Mouse (Mus musculus) 3134 (cell line): ENCODE measurements around the gene Lsm10.
"Not testable (repeated sequence)": the region's sequence is repeated elsewhere in the genome, so short reads cannot be mapped to it uniquely, and the experiment has no call there.

Source experiments
- DNase-seq: peaks from one replicate; pipeline ENCODE4 v3.0.0-alpha.2; 2011; ENCODE audit warnings: low spot score; ENCODE audit not compliant: insufficient read length; ENCODE audit errors: extremely low read depth

Lsm10 gene

DNA sequence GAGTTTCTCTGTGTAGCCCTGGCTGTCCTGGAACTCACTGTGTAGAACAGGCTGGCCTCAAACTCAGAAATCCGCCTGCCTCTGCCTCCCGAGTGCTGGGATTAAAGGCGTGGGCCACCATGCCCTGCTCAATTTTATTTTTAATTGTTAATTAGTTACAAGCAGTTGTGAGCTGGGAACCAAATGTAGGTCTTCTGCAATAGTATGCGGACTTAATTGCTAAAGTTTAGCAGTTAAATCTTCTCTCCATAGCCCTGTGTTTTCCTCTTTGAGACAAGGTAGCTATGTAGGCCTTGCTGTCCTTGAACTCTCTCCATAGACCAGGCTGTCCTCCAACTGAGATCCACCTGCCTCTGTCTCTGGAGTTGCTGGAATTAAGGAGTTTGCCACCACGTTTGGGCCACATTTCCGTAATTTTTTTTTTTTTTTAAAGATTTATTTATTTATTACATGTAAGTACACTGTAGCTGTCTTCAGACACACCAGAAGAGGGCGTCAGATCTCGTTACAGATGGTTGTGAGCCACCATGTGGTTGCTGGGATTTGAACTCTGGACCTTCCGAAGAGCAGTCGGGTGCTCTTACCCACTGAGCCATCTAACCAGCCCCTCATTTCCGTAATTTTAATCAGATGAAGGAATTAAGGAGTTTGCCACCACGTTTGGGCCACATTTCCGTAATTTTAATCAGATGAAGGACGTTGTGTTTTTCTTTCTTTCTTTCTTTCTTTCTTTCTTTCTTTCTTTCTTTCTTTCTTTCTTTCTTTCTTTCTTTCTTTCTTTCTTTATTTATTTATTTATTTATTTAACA, 597 bp upstream of the Lsm10 start:
- DNase-seq = not testable (repeated sequence)

DNA sequence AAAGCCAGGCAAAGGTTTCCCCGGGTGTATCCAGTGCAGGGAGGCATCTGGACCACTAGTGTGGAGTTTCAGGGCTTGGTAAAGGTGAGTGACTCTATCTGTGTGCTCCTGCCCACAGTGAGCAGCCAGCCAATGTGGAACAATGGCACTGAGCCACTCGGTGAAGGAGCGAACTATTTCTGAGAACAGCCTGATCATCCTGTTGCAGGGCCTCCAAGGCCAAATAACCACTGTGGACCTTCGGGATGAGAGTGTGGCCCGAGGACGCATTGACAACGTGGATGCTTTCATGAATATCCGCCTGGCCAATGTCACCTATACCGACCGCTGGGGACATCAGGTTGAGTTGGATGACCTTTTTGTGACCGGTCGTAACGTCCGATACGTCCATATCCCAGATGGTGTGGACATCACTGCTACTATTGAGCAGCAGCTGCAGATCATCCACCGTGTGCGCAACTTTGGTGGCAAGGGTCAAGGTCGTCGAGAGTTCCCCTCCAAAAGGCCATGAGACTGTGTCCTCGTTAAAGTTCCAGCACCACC, 1.4 kb downstream of the Lsm10 start:
- DNase-seq = no peak

DNA sequence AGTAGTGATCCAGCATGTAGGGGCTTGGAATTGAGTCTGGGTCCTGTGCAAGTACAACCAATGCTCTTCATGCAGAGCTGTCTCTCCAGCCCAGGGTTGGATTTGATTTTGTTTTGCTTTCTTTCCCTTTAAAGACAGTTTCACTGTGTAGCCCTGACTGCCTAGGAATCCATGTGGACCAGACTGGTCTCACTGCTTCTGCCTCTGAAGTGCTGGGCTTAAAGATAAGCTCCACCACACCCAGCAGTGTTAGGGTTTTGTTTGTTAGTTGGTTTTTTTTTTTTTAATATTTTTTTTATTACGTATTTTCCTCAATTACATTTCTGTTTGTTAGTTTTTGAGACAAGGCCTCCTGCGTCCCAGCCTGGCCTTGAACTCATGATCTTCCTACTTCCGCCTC, 2.9 kb downstream of the Lsm10 start:
- no peak for DNase-seq

DNA sequence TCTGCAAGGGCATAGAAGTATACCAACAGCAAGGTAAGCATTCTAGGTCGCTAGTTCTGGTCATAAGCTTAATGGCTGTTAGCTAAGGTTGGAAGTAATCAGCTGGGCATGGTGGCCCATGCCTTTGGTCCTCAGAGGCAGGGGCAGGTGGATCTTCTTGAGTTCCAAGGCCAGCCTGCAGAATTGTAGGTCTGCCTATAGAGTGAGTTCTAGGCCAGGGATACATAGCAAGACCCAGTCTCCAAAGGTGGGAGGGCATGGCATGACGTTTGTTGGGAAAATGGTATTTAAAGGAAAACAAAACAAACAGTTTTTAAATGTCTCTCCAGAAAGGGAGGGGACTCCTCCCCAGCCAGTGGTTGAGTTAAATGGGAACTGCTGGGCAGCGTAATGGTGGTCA, 4.3 kb downstream of the Lsm10 start:
- no peak for DNase-seq

DNA sequence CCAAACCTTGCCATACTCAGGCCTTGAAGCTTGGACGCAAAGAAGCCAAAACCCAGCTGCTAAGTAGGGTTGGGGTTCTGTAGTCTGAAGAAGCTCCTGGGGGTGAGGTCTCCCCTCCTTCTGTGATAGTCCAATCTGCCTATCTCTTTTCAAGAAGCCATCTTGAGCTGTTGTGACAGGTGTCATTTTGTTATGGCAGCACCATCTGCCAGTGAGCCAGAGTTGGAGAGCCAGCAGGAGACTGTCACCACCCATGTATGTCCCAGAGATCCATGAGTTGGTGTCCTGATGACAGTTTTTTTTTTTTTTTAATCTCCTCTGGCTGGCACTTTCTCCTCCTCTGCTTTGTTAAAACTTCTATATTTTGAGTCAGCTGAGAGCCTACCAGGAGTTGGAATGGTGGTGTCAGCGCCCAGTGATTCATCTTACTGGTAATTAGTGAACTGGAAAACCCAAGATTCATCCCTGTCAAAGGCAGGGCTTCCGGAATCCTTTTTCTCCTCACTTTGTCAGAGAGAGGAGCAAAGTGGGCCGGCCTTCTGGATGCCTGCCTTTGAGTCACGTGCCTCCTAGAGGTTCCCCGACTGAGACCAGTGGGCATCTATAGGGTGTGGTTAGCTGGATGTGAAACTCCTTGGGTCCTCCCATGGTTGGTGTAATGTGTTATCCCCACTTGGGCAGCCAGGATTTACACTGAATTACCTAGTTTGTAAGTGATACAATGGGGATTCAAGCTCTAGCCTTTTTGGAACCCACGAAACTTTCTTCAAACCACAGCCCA, 5.8 kb downstream of the Lsm10 start:
- DNase-seq = peak; percentile 63

DNA sequence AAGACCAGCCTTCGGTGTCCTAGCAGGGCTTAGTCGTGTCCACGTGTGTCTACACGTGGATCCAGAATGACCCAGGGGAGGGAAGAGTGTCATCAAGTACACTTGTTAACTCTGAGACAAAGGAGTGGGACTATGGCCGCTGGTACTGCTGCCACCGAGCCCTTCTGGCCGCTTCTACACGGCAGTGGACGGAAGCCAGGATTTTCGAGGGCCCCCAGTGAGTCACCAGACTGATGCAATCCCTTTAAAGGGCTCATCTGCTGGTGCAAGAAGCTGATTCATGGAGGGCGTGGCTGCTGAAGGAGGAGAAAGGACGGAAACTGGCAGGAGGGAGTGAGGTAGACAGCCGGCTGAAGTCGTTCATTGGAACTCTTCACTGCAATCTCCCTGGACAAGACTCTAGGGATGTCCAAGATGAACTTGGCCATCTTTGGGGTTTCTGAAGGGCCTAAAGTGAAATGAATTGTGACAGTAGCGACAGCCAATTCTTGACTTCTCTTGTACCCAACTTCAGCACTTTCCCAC, 6.7 kb downstream of the Lsm10 start:
- DNase-seq = peak; percentile 89

DNA sequence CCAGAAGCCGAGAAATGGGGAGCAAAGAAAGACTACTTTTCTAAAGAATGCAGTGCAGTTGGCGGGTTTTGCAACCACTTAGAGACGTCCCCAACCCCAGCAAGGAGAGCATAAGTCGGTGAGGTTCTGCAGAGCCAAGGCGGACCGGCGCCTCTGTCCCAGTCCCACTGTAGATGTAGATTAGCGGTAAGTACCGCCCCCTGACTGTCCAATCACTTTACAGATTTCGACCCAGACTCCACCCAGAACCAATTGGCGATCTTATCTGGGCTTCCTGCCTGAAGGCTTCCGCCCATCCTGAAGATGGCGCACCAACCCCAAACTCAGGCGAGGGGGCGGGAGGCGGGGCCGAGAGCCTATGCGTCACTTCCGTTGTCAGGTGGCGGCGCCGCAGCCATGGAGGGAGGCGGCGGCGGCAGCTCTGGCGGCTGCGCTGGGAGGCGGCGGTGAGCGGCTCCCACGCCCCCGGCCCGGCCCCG, 7.2 kb downstream of the Lsm10 start, which contains the start of gene Stk40:
Gene Stk40 (plus strand): TSS at position 368 of the 479 bp plus-strand sequence.
- DNase-seq = peak; percentile 92

DNA sequence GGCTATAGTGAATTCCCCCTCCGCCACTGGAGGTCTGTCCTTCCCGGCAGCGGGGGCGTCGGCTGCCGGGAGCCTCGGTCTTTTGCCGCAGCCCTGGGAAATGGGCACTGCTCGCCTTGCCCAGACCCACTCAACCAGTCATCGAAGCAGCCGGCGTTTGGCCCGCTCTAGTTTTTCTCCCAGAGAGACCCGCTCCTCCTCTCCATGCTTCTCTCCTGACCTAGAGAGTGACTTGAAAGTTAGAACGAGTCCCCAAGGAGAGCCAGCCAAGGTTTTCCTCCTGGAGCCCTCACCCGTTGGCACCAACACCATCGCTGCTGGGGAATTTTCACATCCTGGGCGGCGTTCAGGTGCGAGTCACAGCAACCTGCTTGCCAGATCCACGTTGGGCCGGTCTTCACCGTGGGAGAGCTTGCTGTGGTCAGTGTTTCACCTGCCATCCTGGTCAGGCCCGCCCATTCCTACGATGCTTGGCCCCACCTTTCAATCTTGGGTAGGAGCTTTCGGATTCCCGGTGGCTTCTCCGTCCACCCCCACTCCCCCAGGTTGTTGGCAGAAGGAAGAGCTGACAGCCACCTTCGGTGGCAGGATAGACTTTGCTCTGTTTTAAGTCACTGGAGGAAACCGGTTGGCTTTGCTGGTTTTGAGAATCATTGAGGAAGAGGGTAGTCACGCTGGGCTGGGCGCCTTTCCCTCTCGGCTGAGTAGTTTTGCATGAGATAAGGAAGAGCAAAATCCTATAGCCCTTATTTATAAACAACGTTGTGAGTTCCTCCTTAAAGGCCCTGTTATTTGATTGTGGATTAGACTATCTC, 8.0 kb downstream of the Lsm10 start:
- peak; percentile 53 for DNase-seq

DNA sequence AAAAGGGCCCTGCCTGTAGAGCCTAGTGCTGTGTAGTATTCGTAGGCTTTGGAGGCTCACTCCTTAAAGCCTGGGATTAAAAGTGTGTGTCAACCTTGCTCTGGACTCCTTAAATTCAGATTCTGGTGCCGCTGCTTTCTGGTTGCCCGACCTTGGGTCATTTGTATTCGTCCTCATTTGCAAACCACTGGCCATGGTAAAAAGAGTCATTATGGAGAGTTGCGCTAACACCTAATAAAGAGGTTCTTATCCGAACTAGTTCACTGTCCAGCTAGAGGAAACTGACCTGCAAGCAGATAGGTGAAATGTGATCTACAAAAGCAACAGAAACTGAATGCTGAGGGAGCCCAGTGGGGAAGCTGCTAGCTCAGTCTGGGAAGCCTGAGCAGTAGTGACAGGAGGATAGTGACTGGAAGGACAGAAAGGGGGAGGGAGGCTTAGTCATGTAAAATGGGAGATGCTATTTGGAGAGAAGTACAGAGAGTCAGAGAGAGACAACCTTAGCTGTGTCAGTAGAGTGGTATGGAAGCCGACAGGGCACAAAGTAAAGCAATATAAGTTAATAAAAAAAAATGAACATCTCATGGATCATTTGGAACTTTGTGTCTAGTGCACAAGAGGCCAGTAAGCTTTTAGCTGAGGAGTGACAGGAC, 8.8 kb downstream of the Lsm10 start:
- no peak for DNase-seq

DNA sequence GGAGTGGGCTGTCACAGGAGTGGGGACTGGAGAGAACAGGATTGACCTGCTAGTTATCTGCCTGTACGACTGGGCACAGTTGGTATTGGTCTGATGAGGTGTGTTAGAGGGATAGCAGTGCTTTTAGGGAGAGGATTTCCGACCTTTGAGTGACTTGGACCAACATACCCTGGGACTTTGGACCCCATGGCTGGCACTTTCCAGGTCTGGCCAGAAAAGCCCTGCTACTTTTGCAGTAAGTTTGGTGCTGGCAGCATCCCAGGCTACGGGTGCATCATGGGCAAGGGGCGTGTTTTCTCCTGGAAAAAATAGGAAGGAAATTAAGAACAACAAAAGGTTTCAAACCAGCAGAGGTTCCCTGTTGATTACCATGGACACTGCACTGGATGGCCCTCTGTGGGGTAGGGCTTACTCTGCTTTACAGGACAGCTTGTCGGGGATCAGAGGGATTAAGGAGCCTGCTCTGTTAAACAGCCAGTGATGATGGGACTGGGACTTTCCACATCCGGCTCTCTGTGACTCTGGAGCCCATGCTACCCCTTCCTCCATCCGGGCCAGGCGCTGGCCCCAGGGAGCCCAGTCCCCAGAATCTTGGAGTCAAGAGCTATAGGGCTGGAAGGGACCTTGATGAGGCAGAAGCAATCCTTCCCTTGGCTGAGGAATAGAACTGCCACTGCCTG, 11.8 kb downstream of the Lsm10 start:
- no peak for DNase-seq

DNA sequence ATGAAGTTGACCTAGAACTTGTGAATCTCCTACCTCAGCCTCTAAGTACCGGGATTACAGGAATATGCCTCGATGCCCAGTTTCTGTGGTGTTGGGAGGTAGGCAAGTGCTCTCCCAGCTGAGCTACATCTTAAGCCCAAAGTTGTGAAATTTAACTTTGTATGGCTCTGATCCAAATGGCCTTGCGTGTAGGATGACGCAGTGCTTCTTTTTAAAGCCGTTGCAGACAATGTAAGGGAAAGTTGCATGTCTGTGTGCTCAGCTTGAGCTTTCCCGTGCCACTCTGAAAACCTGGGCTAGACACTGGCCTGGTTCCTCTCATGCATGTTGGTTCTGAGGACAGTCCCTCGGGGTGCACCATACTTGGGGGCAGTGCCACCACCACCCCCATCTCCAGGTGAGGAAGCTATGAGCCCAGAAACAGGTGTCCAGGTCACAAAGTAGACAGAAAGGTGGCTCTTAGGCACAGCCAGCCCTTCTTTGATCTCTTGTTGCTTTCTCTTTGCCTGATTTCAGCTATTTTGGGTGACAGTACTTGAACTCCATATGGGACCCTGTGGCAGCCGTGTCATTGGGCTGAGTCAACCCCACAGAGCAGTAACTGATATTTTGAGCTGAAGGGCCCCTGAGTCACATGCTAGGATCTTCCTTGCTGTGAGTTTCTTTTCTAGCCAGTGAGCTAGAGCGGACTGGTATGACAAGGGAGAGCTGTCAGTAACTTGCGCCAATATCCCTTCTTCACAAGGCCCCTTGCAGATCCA, 13.4 kb downstream of the Lsm10 start:
- peak; percentile 51 for DNase-seq

DNA sequence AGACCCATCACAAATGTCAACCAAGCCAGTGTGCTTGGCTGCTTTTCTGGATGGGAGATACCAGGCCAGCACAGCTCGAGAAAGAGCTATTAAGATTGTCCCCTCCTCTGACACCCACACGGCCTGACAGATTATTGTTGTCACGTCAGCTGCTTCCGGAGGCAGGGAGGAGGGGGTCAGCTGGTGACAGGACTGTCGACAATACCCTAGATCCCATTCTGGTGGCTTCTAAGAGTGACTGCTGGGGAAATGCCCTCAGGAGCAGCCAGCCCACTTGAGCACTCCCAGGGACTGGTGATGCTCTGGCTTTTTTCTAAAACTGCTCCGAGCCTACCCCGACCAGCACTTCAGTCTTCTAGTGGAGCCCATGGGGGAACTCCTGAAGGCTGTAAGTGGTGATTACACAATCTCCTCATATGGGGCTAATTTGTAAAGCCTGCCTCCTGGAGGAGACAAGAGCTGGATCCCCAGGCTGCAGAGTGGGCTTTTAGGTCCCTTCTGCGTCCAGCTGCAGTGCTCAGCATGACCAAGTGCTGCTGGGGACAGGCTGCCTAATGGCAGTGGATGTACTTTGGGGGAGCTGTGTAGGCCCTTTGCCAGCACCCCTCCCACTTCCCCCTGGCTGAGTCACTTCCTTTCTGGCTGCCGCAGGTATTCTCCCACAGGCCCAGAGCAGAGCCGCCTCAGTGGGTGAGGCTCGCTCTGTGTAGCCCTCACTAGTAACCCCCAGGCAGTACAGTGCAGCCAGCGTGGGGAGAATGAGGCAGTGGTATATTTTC, 14.1 kb downstream of the Lsm10 start:
- peak; percentile 79 for DNase-seq

DNA sequence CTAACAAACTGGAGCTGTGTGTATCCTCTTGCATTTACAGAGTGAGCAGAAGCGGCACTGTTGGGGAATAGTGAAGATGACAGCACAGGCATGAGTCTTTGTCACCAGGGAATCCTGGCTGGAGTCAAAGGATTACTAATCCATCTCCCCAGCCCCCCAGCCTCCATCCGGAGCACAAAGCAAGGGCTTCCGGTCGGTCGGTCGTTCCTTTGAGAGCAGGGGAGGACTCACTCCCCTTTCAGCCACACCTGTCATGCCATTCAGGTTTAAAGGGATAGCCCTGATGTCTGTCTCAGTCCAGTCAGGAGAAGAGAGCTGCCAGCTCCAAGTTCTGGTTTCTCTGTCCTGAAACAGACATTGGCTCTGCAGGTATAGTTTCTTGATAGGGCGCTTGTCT, 14.7 kb downstream of the Lsm10 start:
- no peak for DNase-seq

DNA sequence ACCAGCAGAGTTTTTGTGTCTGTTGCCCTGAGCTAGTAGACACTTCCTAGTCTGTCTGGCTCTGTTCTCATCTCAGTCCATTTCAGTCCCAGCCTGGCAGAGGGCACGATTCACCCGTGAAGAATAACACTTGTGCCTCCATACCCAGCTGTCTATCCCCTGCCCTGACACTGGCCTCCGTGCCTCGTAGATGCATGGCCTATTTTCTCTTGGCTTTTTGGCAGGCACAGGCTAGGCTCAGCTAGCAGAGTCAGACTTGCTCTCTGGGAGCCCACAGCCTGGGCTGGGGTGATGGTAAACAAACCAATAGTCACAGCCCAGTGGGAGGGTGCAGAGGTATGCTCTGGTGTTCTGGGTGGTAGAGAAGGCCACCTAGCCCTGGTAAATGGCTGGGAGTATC, 16.8 kb downstream of the Lsm10 start:
- no peak for DNase-seq

DNA sequence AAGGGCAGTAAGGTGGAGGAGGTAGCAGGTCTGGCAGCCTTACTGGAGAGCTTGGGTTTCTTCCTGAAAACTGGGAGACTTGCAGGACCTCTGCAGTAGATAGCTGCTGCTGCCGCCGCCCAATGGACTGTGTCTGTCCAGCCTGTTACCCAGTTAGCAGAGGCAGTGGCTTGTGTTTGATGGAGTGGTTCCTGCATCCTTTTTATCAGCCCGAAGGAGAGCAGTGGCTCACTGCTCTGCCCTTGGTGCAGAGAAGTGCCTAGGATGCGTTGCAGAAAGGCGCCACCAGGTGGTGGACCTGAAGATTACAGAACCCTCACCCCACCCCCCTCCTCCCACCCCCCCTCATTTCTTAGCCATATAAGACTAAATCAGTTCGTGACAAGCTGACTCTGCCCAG, 17.5 kb downstream of the Lsm10 start:
- DNase-seq = peak; percentile 53

DNA sequence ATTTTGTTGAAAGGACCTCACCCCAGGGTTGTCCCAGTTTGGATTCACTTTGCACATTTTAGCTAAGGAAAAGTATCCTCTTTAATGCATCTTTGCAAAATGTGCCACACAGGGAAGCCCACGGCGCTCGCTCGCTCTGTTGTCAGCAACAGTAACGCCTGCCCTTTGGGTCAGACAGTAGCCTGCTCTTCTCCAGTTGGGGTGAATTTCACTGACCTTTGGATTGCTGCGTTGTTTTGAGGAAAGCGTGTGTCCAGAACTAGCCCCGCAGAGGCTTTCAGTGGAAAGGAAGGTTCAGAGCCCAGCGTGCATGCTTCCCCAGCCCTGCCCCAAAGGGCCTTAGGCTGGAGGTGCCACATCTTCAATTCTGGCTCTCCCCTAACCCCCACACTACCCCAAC, 19.0 kb downstream of the Lsm10 start:
- no peak for DNase-seq

DNA sequence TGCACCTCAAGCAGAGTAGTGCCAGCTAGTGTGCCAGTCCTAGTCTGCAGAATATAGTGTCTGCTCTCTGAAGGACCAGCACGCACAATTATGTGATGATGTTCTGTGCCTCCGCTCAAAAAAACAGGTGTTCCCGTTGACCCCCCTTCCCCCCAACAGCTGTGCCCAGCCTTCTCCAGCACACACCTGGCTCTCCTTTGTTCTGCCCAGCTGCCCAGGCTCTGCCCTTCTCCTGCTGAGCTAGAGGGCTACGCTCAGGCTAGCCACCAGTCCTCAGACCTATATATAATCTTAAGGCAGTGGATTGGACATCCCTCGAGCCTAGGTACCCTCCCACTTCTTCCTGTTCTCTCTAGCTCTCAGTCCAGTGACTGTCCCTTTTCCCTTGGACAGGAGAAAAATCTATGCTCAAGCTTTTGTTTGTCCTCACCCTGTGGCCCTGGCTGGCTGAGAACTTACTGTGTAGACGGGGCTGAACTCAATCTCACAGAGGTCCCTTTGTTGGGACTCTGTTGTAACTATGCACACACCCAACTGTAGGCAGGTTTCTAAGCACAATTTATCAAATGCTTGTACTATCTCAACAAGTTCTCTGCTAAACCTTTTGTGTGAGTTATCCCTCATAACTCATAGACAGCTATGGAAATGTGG, 19.6 kb downstream of the Lsm10 start:
- no peak for DNase-seq
